Mouse (Mus musculus) kidney, adult 2 months (tissue): Measurements from ENCODE around the gene Ap3b1. TPM values are rescaled to one million over a fixed set of nuclear protein-coding genes. Genes with fewer than 3 reads are reported as not detected.

Experiments used
- DNase-seq: peaks from one replicate; pipeline ENCODE4 v3.0.0; 2021
- H3K27ac ChIP-seq: fragments of 200-500 bp; 2 replicates; pipeline ENCODE4 v1.5.1; 2012; ENCODE audit warnings: low read depth, low read length, control low read depth, inconsistent platforms; ENCODE audit not compliant: insufficient read depth
- H3K27me3 ChIP-seq: fragments of 200-500 bp; replicated peaks from 2 replicates; pipeline ENCODE4 v1.6.1; 2012; ENCODE audit warnings: mild to moderate bottlenecking, moderate library complexity, low read length, inconsistent platforms; ENCODE audit not compliant: control insufficient read depth, insufficient read depth
- H3K36me3 ChIP-seq: fragments of 200-500 bp; 2 replicates; pipeline ENCODE4 v1.6.1; 2012; ENCODE audit warnings: mild to moderate bottlenecking, moderate library complexity, low read length, inconsistent platforms; ENCODE audit not compliant: control insufficient read depth, insufficient read depth
- H3K4me1 ChIP-seq: fragments of 200-500 bp; 2 replicates; pipeline ENCODE4 v1.6.1; 2011; ENCODE audit warnings: low read length; ENCODE audit not compliant: control insufficient read depth, insufficient read depth
- H3K4me3 ChIP-seq: fragments of 200-500 bp; 2 replicates; pipeline ENCODE4 v1.5.1; 2011; ENCODE audit warnings: mild to moderate bottlenecking, low read depth, low read length, control low read depth; ENCODE audit not compliant: insufficient read depth
- CTCF ChIP-seq: fragments of 200-500 bp; conservative IDR thresholded peaks from 2 replicates; pipeline ENCODE4 v1.5.1; 2011; ENCODE audit warnings: low read depth, mild to moderate bottlenecking, control low read depth, low read length, moderate library complexity, mixed read lengths; ENCODE audit not compliant: insufficient read depth, insufficient read length
- POLR2A ChIP-seq: fragments of 200-500 bp; IDR thresholded peaks from one replicate; pipeline ENCODE4 v1.6.1; 2011; ENCODE audit warnings: low read depth, low read length, control low read depth
- WGBS: fragments of 180-500 bp; shearing (Covaris S2); methylation state at CpG from one replicate; pipeline ENCODE4 v1.1.7; 2018; 5-methylcytosine and 5-hydroxymethylcytosine counted together
- polyA plus RNA-seq: library from polyadenylated mRNA; depleted of rRNA; stranded (reverse); fragments of >200 nt; gene quantifications from 2 replicates; pipeline ENCODE4 v1.2.3, GENCODE M21; 2012

The Ap3b1 gene
- polyA plus RNA-seq, 1 experiment, result 49.4 TPM

DNA sequence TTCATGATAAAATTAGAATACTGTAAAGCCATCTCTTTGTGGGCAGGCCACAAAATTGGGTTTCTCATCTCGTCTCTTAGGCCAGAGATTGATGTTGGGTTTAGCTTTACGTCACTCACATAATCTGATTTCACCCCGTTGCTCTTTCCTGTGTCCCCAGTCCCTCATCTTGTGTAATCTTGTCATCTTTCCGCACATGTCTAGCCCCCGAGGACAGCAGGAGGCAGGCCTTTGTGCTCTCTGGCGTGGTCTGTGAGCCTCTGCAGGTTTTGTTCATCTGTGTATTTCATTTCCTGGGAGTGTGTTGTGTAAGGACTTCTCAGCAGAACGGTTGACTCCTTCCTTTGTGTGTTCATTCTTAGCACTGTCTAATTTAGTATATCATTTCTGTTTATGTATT lies 90.8 kb downstream of the Ap3b1 start:
- no peak for TF ChIP-seq POLR2A
- WGBS, result 86% methylated on average over 7 of the region's 7 CpGs
- no peak overlapping the region for H3K27ac ChIP-seq
- H3K36me3 ChIP-seq, result peaks cover 4% of the 10 kb centered on the region
- no peaks in the 10 kb centered on the region for H3K27me3 ChIP-seq
- DNase-seq, result no peak
- no peaks in the 10 kb centered on the region for H3K4me1 ChIP-seq
- no peak overlapping the region for H3K4me3 ChIP-seq

DNA sequence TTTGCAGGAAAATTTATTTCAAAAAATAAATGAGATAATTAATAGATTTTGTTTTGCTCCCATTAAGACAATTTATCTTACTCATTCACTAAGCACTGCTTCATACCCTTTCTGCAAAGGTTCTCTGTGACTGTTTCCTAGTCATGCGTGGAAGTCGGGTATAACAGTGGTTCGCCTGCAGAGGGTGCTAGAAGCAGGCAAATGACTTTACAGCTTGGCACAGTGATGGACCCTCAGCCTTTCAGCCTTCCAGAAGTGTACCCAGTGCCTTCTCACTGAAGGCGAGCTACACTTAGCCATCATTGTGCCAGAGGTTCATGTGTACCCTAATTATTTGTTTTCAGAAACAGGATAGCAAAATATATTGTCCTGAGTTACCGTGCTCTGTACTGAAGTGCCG lies 92.5 kb downstream of the Ap3b1 start:
- DNase-seq, result peak; percentile 16
- no peak overlapping the region for H3K27ac ChIP-seq
- peaks cover 6% of the 10 kb centered on the region for H3K36me3 ChIP-seq
- 68% methylated on average over 6 of the region's 6 CpGs for WGBS
- no peak for TF ChIP-seq POLR2A
- peak; percentile 69 for TF ChIP-seq CTCF
- H3K27me3 ChIP-seq, result no peaks in the 10 kb centered on the region
- no peak overlapping the region for H3K4me3 ChIP-seq
- H3K4me1 ChIP-seq, result no peaks in the 10 kb centered on the region

DNA sequence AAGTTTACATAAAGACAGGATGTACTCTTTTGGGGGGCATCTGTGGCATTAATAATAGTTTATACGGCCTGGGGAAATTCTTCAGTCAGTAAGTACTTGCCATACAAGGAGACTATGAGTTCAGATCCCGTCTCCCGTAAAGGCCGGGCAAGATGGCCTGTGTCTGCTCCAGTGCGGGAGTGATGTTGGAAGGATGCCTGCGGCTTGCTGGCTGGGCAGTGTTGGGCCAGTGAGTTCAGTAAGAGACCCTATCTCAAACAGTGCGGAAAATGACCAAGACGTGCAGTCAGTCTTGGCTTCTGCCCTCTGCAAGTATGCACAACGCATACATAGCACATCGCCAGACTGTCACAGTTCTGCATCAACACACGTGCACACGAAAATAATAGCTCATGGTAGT lies 95.4 kb downstream of the Ap3b1 start:
- H3K4me3 ChIP-seq, result no peak overlapping the region
- DNase-seq, result no peak
- no peak overlapping the region for H3K27ac ChIP-seq
- no peaks in the 10 kb centered on the region for H3K4me1 ChIP-seq
- WGBS, result 91% methylated on average over 12 of the region's 12 CpGs
- H3K36me3 ChIP-seq, result peaks cover 3% of the 10 kb centered on the region
- no peaks in the 10 kb centered on the region for H3K27me3 ChIP-seq
- TF ChIP-seq POLR2A (no peak), CTCF (no peak)

DNA sequence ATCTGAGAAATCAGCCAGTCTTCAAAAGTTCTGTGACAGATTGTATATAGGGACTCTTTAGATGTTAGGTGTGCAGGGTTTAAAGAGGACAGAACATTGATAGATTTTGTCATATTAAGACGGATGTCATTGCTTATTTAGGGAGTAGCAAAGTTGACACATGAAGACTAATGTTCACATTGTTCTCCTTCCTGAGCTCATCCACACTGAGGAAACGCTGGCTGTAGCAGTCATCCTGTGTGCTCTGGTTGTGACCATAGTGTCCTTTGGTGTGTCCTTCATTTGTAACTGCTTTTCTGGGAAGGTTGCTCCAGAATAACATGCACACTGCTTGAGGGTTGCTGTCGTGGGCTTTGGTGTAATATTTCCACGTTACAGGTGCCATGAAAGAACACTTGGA lies 100.4 kb downstream of the Ap3b1 start:
- DNase-seq, result peak; percentile 18
- 58% methylated on average over 4 of the region's 4 CpGs for WGBS
- peaks cover 5% of the 10 kb centered on the region for H3K36me3 ChIP-seq

DNA sequence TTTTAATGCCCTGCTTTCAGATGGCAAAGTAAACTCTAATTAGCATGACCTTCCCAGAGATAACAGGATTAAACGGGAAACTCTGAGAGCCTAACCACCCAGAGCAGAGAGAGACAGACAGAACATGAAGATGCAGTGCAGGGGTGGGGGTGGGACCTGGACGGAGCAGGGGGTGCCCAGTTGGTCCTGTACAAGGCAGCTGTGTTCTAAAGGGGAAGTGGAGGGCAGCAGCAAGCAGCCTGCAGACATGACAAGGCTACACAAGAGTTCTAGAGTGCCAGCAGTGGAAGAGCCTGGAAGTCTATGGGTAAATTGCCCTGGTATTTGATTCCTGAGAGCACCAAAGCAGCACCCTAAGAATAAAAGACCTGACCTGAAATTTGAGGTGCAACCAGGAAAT lies 105.5 kb downstream of the Ap3b1 start:
- no peak for DNase-seq
- H3K27me3 ChIP-seq, result no peaks in the 10 kb centered on the region
- H3K4me1 ChIP-seq, result no peaks in the 10 kb centered on the region; the same call in 1 of the 2 replicates
- WGBS, result 53% methylated on average over 2 of the region's 2 CpGs
- peaks cover 2% of the 10 kb centered on the region; the same call in 1 of the 2 replicates for H3K36me3 ChIP-seq
- H3K27ac ChIP-seq, result no peak overlapping the region
- TF ChIP-seq CTCF, result no peak
- no peak for TF ChIP-seq POLR2A
- no peak overlapping the region for H3K4me3 ChIP-seq

More for the DNA sequence above, 100.4 kb downstream of the Ap3b1 start:
- no peaks in the 10 kb centered on the region for H3K27me3 ChIP-seq
- no peaks in the 10 kb centered on the region; the same call in 1 of the 2 replicates for H3K4me1 ChIP-seq
- TF ChIP-seq POLR2A, result no peak
- TF ChIP-seq CTCF, result no peak
- H3K27ac ChIP-seq, result no peak overlapping the region
- H3K4me3 ChIP-seq, result no peak overlapping the region

DNA sequence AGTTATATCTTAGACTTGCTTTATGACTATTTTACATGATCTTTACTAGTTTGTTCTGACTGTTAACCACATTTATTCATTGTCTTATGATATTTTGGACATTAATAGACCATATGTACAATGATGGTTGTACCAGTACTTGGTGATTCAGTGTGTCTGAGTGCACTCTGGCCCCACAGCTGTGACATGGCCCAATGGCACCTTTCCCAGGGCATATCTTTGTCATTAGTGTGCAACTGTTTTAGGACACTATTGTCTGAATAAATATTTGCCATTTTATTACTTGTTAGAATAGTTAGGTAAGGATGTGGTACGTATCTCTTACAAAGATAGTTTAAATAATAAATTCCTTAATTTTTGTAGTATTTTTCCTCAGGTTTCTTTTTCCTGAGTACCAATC lies 109.8 kb downstream of the Ap3b1 start:
- H3K27ac ChIP-seq, result no peak overlapping the region
- 100% methylated on average over 1 of the region's 1 CpGs for WGBS
- no peaks in the 10 kb centered on the region for H3K27me3 ChIP-seq
- peaks cover 3% of the 10 kb centered on the region for H3K36me3 ChIP-seq
- H3K4me3 ChIP-seq, result no peak overlapping the region
- TF ChIP-seq CTCF, result no peak
- no peak for TF ChIP-seq POLR2A
- no peak for DNase-seq
- no peaks in the 10 kb centered on the region for H3K4me1 ChIP-seq

DNA sequence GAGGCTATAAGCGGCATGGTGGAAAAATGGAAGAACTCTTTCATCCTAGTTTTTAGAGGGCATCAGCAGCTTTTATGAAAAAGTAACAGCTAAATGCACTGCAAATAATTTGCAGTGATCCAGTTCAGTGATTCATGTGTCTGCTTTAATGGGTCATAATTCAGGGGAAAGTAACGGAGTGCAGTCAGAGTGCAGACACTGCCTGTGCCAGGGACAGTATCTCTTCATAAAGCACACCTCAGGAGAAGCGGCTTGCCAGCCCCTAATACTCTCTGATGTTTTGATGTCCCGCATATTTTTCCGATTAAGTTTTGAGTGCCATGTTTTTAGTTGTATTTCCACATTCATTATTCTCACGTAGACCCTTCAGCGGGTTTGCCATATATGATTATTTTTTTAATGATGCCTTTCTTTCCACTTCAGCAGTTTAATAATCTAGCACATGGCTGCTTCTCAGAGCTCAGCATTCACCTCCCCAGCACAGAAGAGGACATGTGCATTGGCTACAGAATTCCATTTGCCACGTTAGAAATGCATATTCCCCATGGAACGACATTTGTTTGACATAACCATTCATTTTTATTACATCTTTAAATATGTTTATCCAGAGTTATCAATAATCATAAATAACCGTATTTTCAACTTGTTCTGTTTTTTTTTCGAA lies 112.4 kb downstream of the Ap3b1 start:
- no peaks in the 10 kb centered on the region for H3K4me1 ChIP-seq
- no peak for DNase-seq
- WGBS, result 86% methylated on average over 11 of the region's 11 CpGs
- peaks cover 2% of the 10 kb centered on the region for H3K36me3 ChIP-seq
- H3K4me3 ChIP-seq, result no peak overlapping the region
- TF ChIP-seq POLR2A (no peak), CTCF (no peak)
- H3K27me3 ChIP-seq, result no peaks in the 10 kb centered on the region
- no peak overlapping the region for H3K27ac ChIP-seq
